Mouse (Mus musculus): Measurements from ENCODE around the gene Fam184a.
"Not testable (repeated sequence)": the region's sequence is repeated elsewhere in the genome, so short reads cannot be mapped to it uniquely, and the experiment has no call there.

Fam184a gene

GRCm38 (mm10) chr10:53688952-53689584 is 61.9 kb downstream of the Fam184a start:
- DNase-seq: no peak

DNA sequence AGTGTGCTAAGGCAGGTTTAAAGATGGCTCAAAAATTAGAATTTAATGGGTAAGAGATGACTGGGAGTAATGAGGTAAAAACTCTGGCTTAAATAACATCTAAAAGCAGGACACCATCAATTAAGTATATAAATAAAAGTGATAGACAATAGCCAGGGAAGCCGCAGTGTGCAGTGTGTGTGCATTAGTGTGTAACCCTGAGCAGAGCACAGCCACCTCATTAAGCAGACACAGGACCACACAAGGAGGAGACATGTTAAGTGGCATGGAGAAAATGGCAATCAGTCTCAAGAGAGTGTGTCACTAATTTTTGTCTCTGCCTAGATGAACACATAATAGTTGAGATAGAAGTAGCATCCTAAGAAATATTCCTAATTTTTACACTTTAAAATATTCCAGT is 62.4 kb downstream of the Fam184a start:
- no peak for DNase-seq

GRCm38 (mm10) chr10:53687888-53688287 is 63.0 kb downstream of the Fam184a start:
- DNase-seq: no peak

DNA sequence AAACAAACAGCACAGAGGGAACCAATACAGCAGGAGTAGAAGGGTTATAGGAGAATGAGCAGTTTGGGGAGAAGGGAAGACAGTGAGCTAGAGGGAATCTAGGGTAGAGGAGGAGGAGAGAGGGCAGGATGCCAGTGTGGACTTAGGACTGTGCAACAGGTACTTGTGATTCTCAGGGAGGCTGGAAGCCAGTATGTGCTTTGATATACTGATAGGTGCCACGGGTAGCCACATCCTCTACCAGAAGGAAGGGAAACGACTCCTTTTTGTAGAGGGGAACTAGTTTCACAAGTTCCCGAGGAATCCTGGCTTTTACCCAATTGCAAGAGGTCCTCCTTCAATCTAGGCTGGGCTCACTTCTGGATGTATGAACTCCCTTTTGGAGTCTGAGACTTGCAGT is 65.1 kb downstream of the Fam184a start:
- peak; percentile 15 for DNase-seq

- DNase-seq: peak; percentile 20
These were observed 67.7 kb downstream of the Fam184a start for GRCm38 (mm10) chr10:53683226-53683625.

- DNase-seq: no peak
These were observed 71.0 kb downstream of the Fam184a start for GRCm38 (mm10) chr10:53679690-53680557.

DNA sequence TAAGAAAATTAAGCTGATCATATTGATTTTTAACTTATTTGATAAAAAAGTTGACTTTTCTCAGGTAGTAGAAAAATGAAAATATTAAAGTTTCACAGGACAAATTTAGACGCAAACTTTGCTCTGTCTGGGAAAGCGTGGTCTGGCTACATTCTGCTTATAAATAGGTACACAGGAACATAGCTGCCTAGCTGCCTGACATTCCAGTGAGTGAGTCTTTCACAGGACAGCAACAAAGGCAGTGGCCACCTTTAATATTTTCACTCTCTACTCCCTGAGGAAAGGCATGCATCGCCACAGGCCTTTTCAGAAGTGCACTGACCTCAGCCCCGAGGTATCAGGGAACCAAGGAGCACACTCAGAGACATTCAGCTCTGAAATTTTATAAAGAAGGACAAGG is 89.1 kb downstream of the Fam184a start:
- no peak for DNase-seq

GRCm38 (mm10) chr10:53654239-53654638 is 96.7 kb downstream of the Fam184a start:
- not testable (repeated sequence) for DNase-seq

- no peak for DNase-seq
These were observed 100.2 kb downstream of the Fam184a start for GRCm38 (mm10) chr10:53650683-53651082.

DNA sequence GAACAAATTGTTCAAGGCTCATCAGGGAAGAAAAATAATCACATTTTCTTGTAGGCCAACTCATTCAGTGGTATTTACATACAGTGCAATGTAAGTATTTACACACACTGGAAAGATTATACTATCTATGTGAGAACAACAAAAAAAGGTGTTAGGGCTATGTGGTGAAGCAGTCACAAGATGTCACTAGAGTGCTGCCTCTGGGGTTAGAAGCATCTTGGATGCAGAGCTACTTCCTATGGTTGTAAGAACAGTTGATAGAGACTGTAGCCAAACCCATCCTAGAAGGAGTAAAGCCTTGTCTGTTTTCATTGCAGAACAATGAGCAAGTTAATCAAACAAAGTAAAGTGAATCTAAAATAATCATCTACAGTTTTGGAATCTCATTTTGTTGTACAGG is 109.4 kb downstream of the Fam184a start:
- peak; percentile 33 for DNase-seq

DNA sequence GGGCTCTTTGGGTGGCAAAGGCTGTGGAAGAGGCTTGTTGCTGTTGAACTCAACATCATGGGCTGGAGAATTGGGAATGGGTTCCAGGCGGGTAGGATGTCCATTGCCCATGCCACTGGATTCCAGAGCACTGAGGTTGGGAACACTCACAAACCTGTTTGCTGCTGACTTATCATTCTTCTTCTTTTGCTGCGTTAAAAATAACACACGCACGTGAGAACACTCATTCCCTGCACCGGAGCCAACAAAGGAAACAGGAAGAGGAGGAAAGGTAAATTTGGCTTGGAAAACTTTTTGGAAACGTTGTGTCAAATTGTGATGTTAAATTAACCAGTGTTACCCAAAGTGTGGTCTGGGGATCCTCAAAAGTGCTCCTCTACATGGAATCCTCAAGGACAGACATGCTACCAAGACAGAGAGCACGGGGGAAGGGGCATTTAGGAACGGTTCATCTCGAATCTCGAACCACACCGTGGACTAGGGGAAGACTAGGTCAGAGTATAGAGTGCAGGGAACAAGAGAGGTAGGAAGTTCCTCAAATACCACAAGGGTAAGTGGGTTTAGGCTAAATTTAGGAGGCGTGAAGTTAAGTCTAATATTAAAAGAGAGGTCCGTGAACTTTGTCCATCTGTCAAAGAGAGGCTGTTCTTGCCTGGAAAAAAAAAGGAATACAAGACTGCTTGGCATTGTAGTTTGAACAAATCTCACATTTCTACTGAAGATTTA is 115.5 kb downstream of the Fam184a start:
- no peak for DNase-seq

- DNase-seq: no peak
These were observed 116.8 kb downstream of the Fam184a start for GRCm38 (mm10) chr10:53634160-53634559.

- DNase-seq: not testable (repeated sequence)
These were observed 120.6 kb downstream of the Fam184a start, which contains the start of gene Mcm9 for GRCm38 (mm10) chr10:53630339-53630738. Gene Mcm9, minus strand, starts transcription at chr10:53630439.

GRCm38 (mm10) chr10:53629918-53630250 is 121.0 kb downstream of the Fam184a start:
- peak; percentile 98 for DNase-seq

DNA sequence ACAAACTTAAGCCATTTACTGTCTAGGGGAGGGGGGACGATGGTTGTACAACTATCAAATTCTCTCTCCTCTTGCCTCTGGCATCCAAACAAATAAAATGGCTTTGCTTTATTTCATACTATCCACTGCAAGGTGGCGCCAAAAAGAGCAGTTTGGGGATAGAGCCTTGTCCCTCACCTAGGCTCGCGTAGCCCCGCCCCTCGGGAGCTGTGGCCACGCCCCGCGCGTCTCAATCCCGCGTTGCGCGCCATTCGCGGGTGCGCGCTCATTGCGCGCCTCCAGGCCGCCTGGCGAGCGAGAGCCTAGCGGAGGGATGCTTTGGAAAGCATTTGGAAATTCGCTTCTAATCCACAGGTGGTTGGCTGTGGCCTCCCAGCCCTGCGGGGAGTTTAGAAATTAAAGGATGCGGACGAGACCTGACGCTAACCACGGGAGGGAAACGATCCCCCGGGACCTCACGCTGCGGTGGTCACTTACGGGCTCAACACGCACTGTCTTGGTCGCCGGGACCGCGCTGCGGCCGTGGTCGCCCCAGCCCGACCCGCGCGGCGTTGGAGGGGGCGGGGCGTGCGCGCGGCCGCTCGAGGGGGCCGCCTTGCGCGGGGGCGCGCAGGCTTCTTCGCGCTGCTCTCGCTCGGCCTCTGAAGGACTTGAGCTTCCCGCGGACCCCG is 121.5 kb downstream of the Fam184a start:
- DNase-seq: peak; percentile 93

GRCm38 (mm10) chr10:53615850-53616616 is 134.9 kb downstream of the Fam184a start:
- DNase-seq: no peak

DNA sequence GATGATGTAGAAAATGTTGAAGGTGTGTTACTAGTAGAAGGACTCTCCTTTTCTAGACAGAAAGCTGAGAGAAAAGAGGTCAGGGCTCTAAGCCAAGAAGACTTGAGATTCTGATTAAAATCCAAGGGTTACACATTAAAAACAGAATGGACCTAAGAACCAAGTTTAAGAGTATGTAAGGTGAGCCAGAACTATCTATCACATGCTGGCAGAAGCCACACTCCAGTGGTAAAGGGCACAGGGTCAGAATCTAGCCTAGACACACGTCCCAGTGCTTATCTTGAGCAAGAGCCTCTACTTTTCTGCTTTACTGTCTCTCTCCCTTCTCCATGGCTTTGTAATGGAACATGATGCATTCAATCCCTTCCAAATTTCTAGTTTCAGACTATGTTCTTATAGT is 137.0 kb downstream of the Fam184a start:
- no peak for DNase-seq

- DNase-seq: no peak
These were observed 138.8 kb downstream of the Fam184a start for GRCm38 (mm10) chr10:53612172-53612571.

DNA sequence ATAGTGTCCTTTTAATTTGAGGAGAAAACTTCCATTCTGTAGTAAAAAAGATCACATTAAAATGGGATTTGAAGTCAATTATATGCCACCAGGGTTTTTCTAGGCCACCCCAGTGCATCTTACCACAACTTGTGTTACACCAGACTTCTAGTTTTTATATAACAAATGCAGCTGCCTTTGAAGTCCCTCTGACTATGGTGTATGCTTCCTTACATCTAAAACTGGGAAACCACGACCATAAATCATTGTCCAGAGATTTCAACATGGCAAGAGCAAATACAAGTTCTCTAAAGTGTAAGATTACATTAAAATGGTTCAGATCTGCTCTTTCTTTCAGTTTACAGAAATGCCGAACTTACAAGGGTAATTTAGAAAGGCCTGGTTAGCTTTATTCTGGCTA is 142.6 kb downstream of the Fam184a start:
- no peak for DNase-seq

DNA sequence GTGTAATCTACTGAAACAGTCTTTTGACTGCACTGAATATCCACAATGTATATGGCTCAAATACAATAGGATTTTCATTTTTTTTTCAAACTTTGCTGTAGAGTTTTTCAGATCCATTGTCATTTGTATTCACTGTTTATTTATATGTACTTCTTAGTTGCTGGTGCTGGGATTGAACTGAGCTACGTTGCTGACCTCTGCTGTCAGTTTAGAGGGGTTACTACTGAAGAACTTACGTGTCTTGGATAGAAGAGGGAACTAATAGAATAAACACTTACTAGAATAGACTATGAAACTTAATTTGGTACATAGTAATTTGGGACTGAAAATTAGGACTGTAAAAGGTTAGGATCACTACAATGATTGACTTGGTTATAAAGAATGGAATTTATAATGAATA is 145.6 kb downstream of the Fam184a start:
- DNase-seq: no peak

- no peak for DNase-seq
These were observed 152.1 kb downstream of the Fam184a start for GRCm38 (mm10) chr10:53598821-53599220.

All from lung, postnatal 14 days (tissue).